Mouse (Mus musculus): ENCODE results near the gene Lcor.

DNA sequence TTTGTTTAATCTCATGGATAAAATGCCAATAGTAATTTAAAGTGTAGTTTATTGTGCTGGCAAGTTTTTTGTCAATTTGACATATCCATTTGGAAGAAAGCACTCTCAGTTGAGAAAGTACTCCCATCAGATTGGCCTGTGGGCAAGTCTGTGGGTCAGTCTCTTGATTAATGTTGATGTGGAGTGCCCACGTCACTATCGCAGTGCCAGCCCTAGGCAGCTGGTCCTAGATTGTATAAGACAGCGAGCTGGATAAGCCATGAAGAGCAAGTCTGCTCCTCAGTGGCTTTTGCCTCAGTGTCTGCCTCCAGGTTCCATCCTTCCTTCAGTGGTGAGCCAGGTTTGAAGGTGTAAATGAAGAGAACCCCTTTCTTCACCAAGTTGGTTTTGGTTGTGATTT is 34.6 kb downstream of the Lcor start:
- TF ChIP-seq CTCF (IDR thresholded peaks at IDR 0.05; ENCODE audit: borderline replicate concordance, insufficient read depth, low read depth, low read length) (no peak), POLR2A (IDR thresholded peaks at IDR 0.05; ENCODE audit: borderline replicate concordance, insufficient read depth, low read length) (no peak)
